Mouse (Mus musculus) stomach, embryonic 14.5 days (tissue): ENCODE measurements at regions not wholly inside any gene's neighbourhood (a gene's known extent, or its start where the extent isn't known, plus 50 kb on each side); places are given as distances from the start of the nearest gene placed in this dataset.

Experiments
- ATAC-seq: fragments of 200-750 bp; cut with Nextera tagmentation; 2 replicates; pipeline ENCODE4 v1.8.0; 2017; ENCODE audit warnings: low read depth, moderate TSS enrichment; ENCODE audit not compliant: insufficient number of reproducible peaks, insufficient read depth, low FRiP score
- H3K27ac ChIP-seq: fragments of 300-500 bp; sonication (generic); 2 replicates; pipeline ENCODE4 v1.5.1; 2014; ENCODE audit warnings: mild to moderate bottlenecking, low read length, moderate library complexity, mixed read lengths
- H3K27me3 ChIP-seq: fragments of 300-500 bp; sonication (generic); 2 replicates; pipeline ENCODE4 v1.6.1; 2014; ENCODE audit warnings: low read length, control low read depth, mixed read lengths; ENCODE audit not compliant: control insufficient read depth, insufficient read depth
- H3K36me3 ChIP-seq: fragments of 300-500 bp; sonication (generic); 2 replicates; pipeline ENCODE4 v1.6.1; 2014; ENCODE audit warnings: mild to moderate bottlenecking, control low read depth, low read length, moderate library complexity, mixed read lengths; ENCODE audit not compliant: control insufficient read depth, insufficient read depth
- H3K4me1 ChIP-seq: fragments of 300-500 bp; sonication (generic); 2 replicates; pipeline ENCODE4 v1.6.1; 2014; ENCODE audit warnings: low read length, control low read depth, mixed read lengths; ENCODE audit not compliant: control insufficient read depth, insufficient read depth
- H3K4me2 ChIP-seq: fragments of 300-500 bp; sonication (generic); replicated peaks from 2 replicates; pipeline ENCODE4 v1.6.1; 2014; ENCODE audit warnings: low read depth, low read length, control low read depth
- H3K4me3 ChIP-seq: fragments of 300-500 bp; sonication (generic); 2 replicates; pipeline ENCODE4 v1.5.1; 2014; ENCODE audit warnings: low read depth, low read length, control low read depth
- H3K9ac ChIP-seq: fragments of 300-500 bp; sonication (generic); replicated peaks from 2 replicates; pipeline ENCODE4 v1.6.1; 2014; ENCODE audit warnings: low read depth, mild to moderate bottlenecking, control low read depth, low read length, moderate library complexity, mixed read lengths
- H3K9me3 ChIP-seq: fragments of 300-500 bp; sonication (generic); 2 replicates; pipeline ENCODE4 v1.6.1; 2016; ENCODE audit warnings: low read depth, low read length, control low read depth; ENCODE audit not compliant: control insufficient read depth
- WGBS: fragments of 180-500 bp; shearing (Covaris S2); extraction: QIAGEN DNeasy Blood & Tissue Kit; methylation state at CpG from one replicate; pipeline ENCODE4 v1.1.7; 2014; 5-methylcytosine and 5-hydroxymethylcytosine counted together

GRCm38 (mm10) chr9:103928744-103929527 lies 73.4 kb upstream of the Nphp3 start:
- Histone ChIP-seq H3K9ac (no peak overlapping the region), H3K4me1 (no peaks in the 10 kb centered on the region), H3K27ac (no peak overlapping the region), H3K4me3 (no peak overlapping the region), H3K9me3 (no peaks in the 10 kb centered on the region), H3K36me3 (no peaks in the 10 kb centered on the region), H3K4me2 (no peak overlapping the region), H3K27me3 (no peaks in the 10 kb centered on the region)
- WGBS = 80% methylated on average over 8 of the region's 8 CpGs
- ATAC-seq = no peak

GRCm38 (mm10) chr9:103938070-103938469 lies 64.3 kb upstream of the Nphp3 start:
- Histone ChIP-seq H3K9ac (no peak overlapping the region), H3K27me3 (no peaks in the 10 kb centered on the region), H3K27ac (no peak overlapping the region), H3K4me1 (no peaks in the 10 kb centered on the region), H3K4me2 (no peak overlapping the region), H3K36me3 (no peaks in the 10 kb centered on the region), H3K4me3 (no peak overlapping the region), H3K9me3 (0 out of 2 replicates have a peak, but pooled peaks cover under 1% of the 10 kb centered on the region)
- no peak for ATAC-seq
- 76% methylated on average over 5 of the region's 5 CpGs for WGBS

- 89% methylated on average over 8 of the region's 8 CpGs for WGBS
- H3K27ac ChIP-seq = no peak overlapping the region
- H3K4me2 ChIP-seq = no peak overlapping the region
- no peak overlapping the region for H3K9ac ChIP-seq
- no peak overlapping the region for H3K4me3 ChIP-seq
- no peaks in the 10 kb centered on the region for H3K27me3 ChIP-seq
- no peaks in the 10 kb centered on the region for H3K36me3 ChIP-seq
- 0 out of 2 replicates have a peak, but pooled peaks cover 5% of the 10 kb centered on the region for H3K9me3 ChIP-seq
- H3K4me1 ChIP-seq = no peaks in the 10 kb centered on the region
- no peak for ATAC-seq
These were observed 62.3 kb upstream of the Nphp3 start for GRCm38 (mm10) chr9:103940010-103940409.

- Histone ChIP-seq H3K36me3 (no peaks in the 10 kb centered on the region), H3K4me3 (no peak overlapping the region), H3K4me1 (no peaks in the 10 kb centered on the region), H3K9me3 (0 out of 2 replicates have a peak, but pooled peaks cover 5% of the 10 kb centered on the region), H3K27ac (no peak overlapping the region), H3K9ac (no peak overlapping the region), H3K27me3 (no peaks in the 10 kb centered on the region), H3K4me2 (no peak overlapping the region)
- no peak for ATAC-seq
- 85% methylated on average over 6 of the region's 6 CpGs for WGBS
These were observed 61.8 kb upstream of the Nphp3 start for GRCm38 (mm10) chr9:103940506-103940905.

GRCm38 (mm10) chr9:103941176-103941900 lies 61.0 kb upstream of the Nphp3 start:
- H3K9ac ChIP-seq = no peak overlapping the region
- H3K36me3 ChIP-seq = no peaks in the 10 kb centered on the region
- H3K27me3 ChIP-seq = no peaks in the 10 kb centered on the region
- H3K4me2 ChIP-seq = no peak overlapping the region
- no peak overlapping the region for H3K4me3 ChIP-seq
- H3K9me3 ChIP-seq = 0 out of 2 replicates have a peak, but pooled peaks cover 5% of the 10 kb centered on the region
- no peak for ATAC-seq
- H3K27ac ChIP-seq = no peak overlapping the region
- H3K4me1 ChIP-seq = no peaks in the 10 kb centered on the region
- WGBS = 84% methylated on average over 20 of the region's 20 CpGs

- Histone ChIP-seq H3K9me3 (0 out of 2 replicates have a peak, but pooled peaks cover 5% of the 10 kb centered on the region), H3K4me1 (no peaks in the 10 kb centered on the region), H3K36me3 (no peaks in the 10 kb centered on the region), H3K27ac (no peak overlapping the region), H3K27me3 (no peaks in the 10 kb centered on the region), H3K4me3 (no peak overlapping the region), H3K4me2 (no peak overlapping the region), H3K9ac (no peak overlapping the region)
- 96% methylated on average over 11 of the region's 11 CpGs for WGBS
- ATAC-seq = no peak
These were observed 60.5 kb upstream of the Nphp3 start for GRCm38 (mm10) chr9:103941901-103942260.

GRCm38 (mm10) chr9:103945406-103945805 lies 56.9 kb upstream of the Nphp3 start:
- ATAC-seq = no peak
- Histone ChIP-seq H3K27ac (no peak overlapping the region), H3K27me3 (no peaks in the 10 kb centered on the region), H3K4me3 (no peak overlapping the region), H3K4me1 (no peaks in the 10 kb centered on the region), H3K36me3 (no peaks in the 10 kb centered on the region), H3K9ac (no peak overlapping the region), H3K9me3 (0 out of 2 replicates have a peak, but pooled peaks cover 5% of the 10 kb centered on the region), H3K4me2 (no peak overlapping the region)
- WGBS = 84% methylated on average over 11 of the region's 11 CpGs

- Histone ChIP-seq H3K4me2 (no peak overlapping the region), H3K27ac (no peak overlapping the region), H3K36me3 (no peaks in the 10 kb centered on the region), H3K27me3 (no peaks in the 10 kb centered on the region), H3K4me1 (no peaks in the 10 kb centered on the region), H3K9me3 (no peaks in the 10 kb centered on the region), H3K4me3 (no peak overlapping the region), H3K9ac (no peak overlapping the region)
- 91% methylated on average over 8 of the region's 8 CpGs for WGBS
- ATAC-seq = no peak
These were observed 50.5 kb upstream of the Nphp3 start for GRCm38 (mm10) chr9:103951799-103952198.
